Comparison of ENCODE assay signal across 16 mouse cellular contexts in genomic region chr5:116489621-116490020, GRCm38 (mm10).
"Had no signal": no experiment of that assay in that cellular context is flagged by ENCODE, and none has a peak within 500 bp of the region (broad histone marks: within the 10 kb centered on the region; RNA-seq: fewer than 3 reads in every experiment).

No protein-coding gene starts in this region.

- H3K9ac ChIP-seq: liver, embryonic 15.5 days; midbrain, embryonic 15.5 days; neural tube, embryonic 12.5 days; stomach, embryonic 15.5 days had no signal

- H3K4me1 ChIP-seq: liver, embryonic 15.5 days; megakaryocyte, embryonic 14.5 days; stomach, embryonic 15.5 days had no signal

- H3K4me3 ChIP-seq: left cerebral cortex, adult 2 months; limb, embryonic 10.5 days; liver, embryonic 15.5 days; megakaryocyte, embryonic 14.5 days; midbrain, embryonic 15.5 days; neural tube, embryonic 12.5 days; stomach, embryonic 15.5 days had no signal

- H3K36me3 ChIP-seq: limb, embryonic 10.5 days; liver, embryonic 15.5 days; midbrain, embryonic 15.5 days; neural tube, embryonic 12.5 days; stomach, embryonic 15.5 days had no signal

- DNase-seq: kidney, adult 18-20 months; kidney, postnatal 36 days; right cerebral cortex, postnatal 4 days; spleen, adult 18-20 months; thymus, adult 2 months; thymus, postnatal 25 days had no signal

- ATAC-seq: midbrain, embryonic 15.5 days had no signal

- H3K27ac ChIP-seq: limb, embryonic 10.5 days; liver, embryonic 15.5 days; macrophage; midbrain, embryonic 15.5 days; neural tube, embryonic 12.5 days; stomach, embryonic 15.5 days had no signal

- H3K4me2 ChIP-seq: liver, embryonic 11.5 days; liver, embryonic 15.5 days; midbrain, embryonic 11.5 days; midbrain, embryonic 15.5 days; neural tube, embryonic 12.5 days; stomach, embryonic 15.5 days had no signal

- H3K9me3 ChIP-seq: limb, embryonic 10.5 days; liver, embryonic 15.5 days; midbrain, embryonic 15.5 days; neural tube, embryonic 12.5 days; stomach, embryonic 15.5 days had no signal

- H3K27me3 ChIP-seq: liver, embryonic 15.5 days; megakaryocyte, embryonic 14.5 days; midbrain, embryonic 15.5 days; neural tube, embryonic 12.5 days; stomach, embryonic 15.5 days had no signal
